Comparison of ENCODE assay signal across 8 mouse cellular contexts in genomic region chr13:3537594-3538222, GRCm38 (mm10). TPM values are rescaled to one million over a fixed set of nuclear protein-coding genes. Genes with fewer than 3 reads are reported as not detected.
DNase-seq lines count a peak whose midpoint lies in the region; ATAC-seq and TF ChIP-seq lines count a peak whose summit lies in the region.

Gene Gdi2 (plus strand): TSS chr13:3538063.

- H3K27me3 ChIP-seq in G1E (ENCODE audit: insufficient read depth, low read length): no peaks in the 10 kb centered on the region
- H3K27me3 ChIP-seq in forebrain, postnatal 0 days (ENCODE audit: insufficient read depth, low read length): no peaks in the 10 kb centered on the region
- no peaks in the 10 kb centered on the region for H3K27me3 ChIP-seq in lung, embryonic 15.5 days

- DNase-seq in G1E (ENCODE audit: low spot score): peak; percentile 88
- DNase-seq in cerebellum, adult 18-20 months: peak; percentile 95
- peak; percentile 97 for DNase-seq in forebrain, postnatal 0 days
- DNase-seq in heart, postnatal 4 days: peak; percentile 97
- DNase-seq in layer of hippocampus, adult 8-10 months (ENCODE audit: low spot score in 2 of 2): peak; percentile 89 to 91
- peak; percentile 92 for DNase-seq in ovary, adult 18-20 months (ENCODE audit: low spot score)
- DNase-seq in thymus, postnatal 0 days (ENCODE audit: low spot score): peak; percentile 97

- H3K4me1 ChIP-seq in G1E (ENCODE audit: insufficient read depth, low read depth, low read length): peaks cover 43% of the 10 kb centered on the region
- peaks cover 27% of the 10 kb centered on the region for H3K4me1 ChIP-seq in forebrain, postnatal 0 days (ENCODE audit: insufficient read depth)
- H3K4me1 ChIP-seq in lung, embryonic 15.5 days: peaks cover 31% of the 10 kb centered on the region

- peak; percentile 86 for ATAC-seq in G1E (ENCODE audit: extremely low read depth, insufficient number of reproducible peaks, low FRiP score, poor library complexity, severe bottlenecking)
- peak; percentile 98 for ATAC-seq in forebrain, postnatal 0 days
- ATAC-seq in lung, embryonic 15.5 days (ENCODE audit: borderline replicate concordance, extremely low read depth, low FRiP score, low TSS enrichment): peak; percentile 98

- TF ChIP-seq CTCF in G1E (IDR thresholded peaks at IDR 0.05; ENCODE audit: low read depth, low read length): no peak
- TF ChIP-seq CTCF in forebrain, postnatal 0 days (IDR thresholded peaks at IDR 0.05; ENCODE audit: low read depth): no peak

- peak within 1 kb of the TSS; percentile 94 for H3K4me3 ChIP-seq in G1E (ENCODE audit: low read depth, low read length)
- peak within 1 kb of the TSS; percentile 95 for H3K4me3 ChIP-seq in forebrain, postnatal 0 days (ENCODE audit: low read depth, low read length)
- peak within 1 kb of the TSS; percentile 98 for H3K4me3 ChIP-seq in lung, embryonic 15.5 days

- H3K9me3 ChIP-seq in G1E (replicated peaks): no peaks in the 10 kb centered on the region; the same call in 1 of the 2 replicates
- no peaks in the 10 kb centered on the region for H3K9me3 ChIP-seq in forebrain, postnatal 0 days (ENCODE audit: low read length)
- H3K9me3 ChIP-seq in lung, embryonic 15.5 days: no peaks in the 10 kb centered on the region

- H3K36me3 ChIP-seq in G1E (replicated peaks): peaks cover 12% of the 10 kb centered on the region
- no peaks in the 10 kb centered on the region for H3K36me3 ChIP-seq in forebrain, postnatal 0 days (ENCODE audit: insufficient read depth)
- H3K36me3 ChIP-seq in lung, embryonic 15.5 days: no peaks in the 10 kb centered on the region

- 2% methylated on average over 41 of the region's 47 CpGs for WGBS in forebrain, postnatal 0 days
- under 1% methylated on average over 37 of the region's 47 CpGs for WGBS in lung, embryonic 15.5 days

- peak within 1 kb of the TSS; percentile 75 for H3K4me2 ChIP-seq in forebrain, postnatal 0 days (ENCODE audit: low read depth)
- peak within 1 kb of the TSS; percentile 74 for H3K4me2 ChIP-seq in lung, embryonic 15.5 days

- H3K27ac ChIP-seq in forebrain, postnatal 0 days (ENCODE audit: low read depth, low read length): peak within 1 kb of the TSS; percentile 96
- H3K27ac ChIP-seq in lung, embryonic 15.5 days: peak within 1 kb of the TSS; percentile 100

- peak within 1 kb of the TSS; percentile 98 for H3K9ac ChIP-seq in forebrain, postnatal 0 days
- H3K9ac ChIP-seq in lung, embryonic 15.5 days: peak within 1 kb of the TSS; percentile 97

RNA-seq across cellular contexts. Expression of gene Gdi2, which starts in this region (rescaled TPM):
- 1,012 and 1,046 TPM in 2 replicates for total RNA-seq in G1E (2014; fragmentation: Nextera tagmentation)
- 868 and 989 TPM in 2 replicates for total RNA-seq in G1E (2017)
- 493 and 528 TPM in 2 replicates for polyA plus RNA-seq in G1E (2012)
- total RNA-seq in forebrain, postnatal 0 days (2014; rRNA removed): 297 and 300 TPM in 2 replicates
- polyA plus RNA-seq in forebrain, postnatal 0 days (2015; fragmentation: Nextera tagmentation; extraction: Ambion mirVana): 376 and 382 TPM in 2 replicates
- 100 to 1,000 TPM; 314 to 323 TPM for total RNA-seq in heart, postnatal 4 days (2021)
- total RNA-seq in layer of hippocampus, adult 8-10 months (2022): 100 to 1,000 TPM; 300 to 325 (median 314) TPM
- polyA plus RNA-seq in lung, embryonic 15.5 days (2015; fragmentation: Nextera tagmentation; extraction: Ambion mirVana): 439 and 440 TPM in 2 replicates
- polyA plus RNA-seq in thymus, postnatal 0 days (2015; fragmentation: Nextera tagmentation; extraction: Ambion mirVana): 449 and 459 TPM in 2 replicates

Comparison
In these comparisons a context has a peak if more than half of its experiments do, and no peak if none do; other contexts are left out.
1. Peak in every context shown above with its lines: DNase-seq, ATAC-seq, H3K4me3 ChIP-seq and H3K27ac ChIP-seq.